8 mouse cellular contexts compared by ENCODE assay signal in the genomic region with DNA sequence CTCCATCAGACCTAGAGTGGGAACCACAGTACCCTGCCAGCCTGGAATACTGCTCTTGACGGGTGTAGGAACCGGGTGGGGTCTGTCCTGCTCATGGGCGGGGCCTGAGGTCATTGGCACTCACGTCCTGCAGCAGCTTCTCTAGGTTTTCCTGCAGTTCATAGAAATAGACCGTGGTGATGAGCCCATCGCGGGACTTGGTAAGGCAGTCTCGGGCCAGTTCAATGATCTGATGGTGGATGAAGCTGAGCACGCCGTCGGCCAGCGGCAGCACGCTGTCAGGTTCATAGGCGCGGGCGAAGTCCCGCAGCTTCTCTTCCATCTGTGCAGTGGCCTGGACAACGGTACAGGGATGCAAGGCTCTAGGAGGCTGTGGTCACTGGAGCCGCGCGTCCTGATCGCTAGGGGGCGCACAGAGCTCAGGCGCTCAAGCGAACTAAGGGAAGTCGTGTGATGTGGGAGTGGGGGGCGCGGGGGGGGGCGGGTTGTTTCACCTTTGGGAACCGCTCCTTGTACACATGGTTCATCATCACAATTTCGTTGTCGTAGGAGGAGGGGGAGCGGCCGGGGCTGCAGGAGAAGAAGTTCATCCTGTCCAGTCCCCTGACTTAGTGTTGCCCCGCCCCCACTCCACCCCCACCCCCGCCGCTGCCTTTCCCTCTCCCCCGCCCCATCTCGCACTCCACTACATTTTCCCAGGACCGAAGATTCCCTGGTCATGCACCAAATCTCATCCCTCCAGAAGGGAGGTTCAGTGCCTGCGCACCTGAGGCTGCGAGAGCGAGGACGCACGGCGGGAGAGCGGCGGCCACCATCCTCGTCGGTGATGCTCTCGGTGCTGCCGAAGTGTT. TPM values are rescaled to one million over a fixed set of nuclear protein-coding genes. Genes with fewer than 3 reads are reported as not detected.
DNase-seq lines count a peak whose midpoint lies in the region; ATAC-seq lines count a peak whose summit lies in the region.

No protein-coding gene starts in this region.

- no peaks in the 10 kb centered on the region for H3K9me3 ChIP-seq in embryonic facial prominence, embryonic 11.5 days (replicated peaks; ENCODE audit: control insufficient read depth, low read length)
- no peaks in the 10 kb centered on the region for H3K9me3 ChIP-seq in heart, embryonic 13.5 days
- no peaks in the 10 kb centered on the region for H3K9me3 ChIP-seq in kidney, embryonic 16.5 days (ENCODE audit: low read length)
- H3K9me3 ChIP-seq in neural tube, embryonic 14.5 days (ENCODE audit: control insufficient read depth, low read length): no peaks in the 10 kb centered on the region

- no peaks in the 10 kb centered on the region for H3K36me3 ChIP-seq in embryonic facial prominence, embryonic 11.5 days (replicated peaks; ENCODE audit: control insufficient read depth, insufficient read depth, low read depth, low read length)
- H3K36me3 ChIP-seq in heart, embryonic 13.5 days: no peaks in the 10 kb centered on the region
- H3K36me3 ChIP-seq in kidney, embryonic 16.5 days (ENCODE audit: insufficient read depth, low read length): no peaks in the 10 kb centered on the region
- H3K36me3 ChIP-seq in neural tube, embryonic 14.5 days (ENCODE audit: control insufficient read depth, insufficient read depth, low read length): peaks cover 39% of the 10 kb centered on the region

- H3K9ac ChIP-seq in embryonic facial prominence, embryonic 11.5 days (replicated peaks; ENCODE audit: low read length): peak overlapping the region; percentile 25; the same call in 1 of the 2 replicates
- peak overlapping the region; percentile 40; the same call in 1 of the 2 replicates for H3K9ac ChIP-seq in heart, embryonic 13.5 days
- no peak overlapping the region for H3K9ac ChIP-seq in kidney, embryonic 16.5 days (replicated peaks; ENCODE audit: low read length)
- no peak overlapping the region for H3K9ac ChIP-seq in neural tube, embryonic 14.5 days (replicated peaks; ENCODE audit: low read depth, low read length)

- no peaks in the 10 kb centered on the region for H3K4me1 ChIP-seq in embryonic facial prominence, embryonic 11.5 days (ENCODE audit: control insufficient read depth, insufficient read depth, low read length)
- H3K4me1 ChIP-seq in heart, embryonic 13.5 days: peaks cover 9% of the 10 kb centered on the region; the same call in 1 of the 2 replicates
- H3K4me1 ChIP-seq in kidney, embryonic 16.5 days (ENCODE audit: insufficient read depth, low read length): peaks cover 9% of the 10 kb centered on the region
- H3K4me1 ChIP-seq in neural tube, embryonic 14.5 days (ENCODE audit: control insufficient read depth, insufficient read depth, low read length): peaks cover 4% of the 10 kb centered on the region; the same call in 1 of the 2 replicates

- H3K27me3 ChIP-seq in embryonic facial prominence, embryonic 11.5 days (ENCODE audit: control insufficient read depth, insufficient read depth, low read length): peaks cover 13% of the 10 kb centered on the region
- H3K27me3 ChIP-seq in heart, embryonic 13.5 days (replicated peaks): peaks cover 89% of the 10 kb centered on the region
- peaks cover 30% of the 10 kb centered on the region for H3K27me3 ChIP-seq in kidney, embryonic 16.5 days (ENCODE audit: insufficient read depth, low read length)
- H3K27me3 ChIP-seq in neural tube, embryonic 14.5 days (ENCODE audit: control insufficient read depth, insufficient read depth, low read length): no peaks in the 10 kb centered on the region

- no peak overlapping the region for H3K27ac ChIP-seq in embryonic facial prominence, embryonic 11.5 days (replicated peaks; ENCODE audit: low read depth, low read length)
- H3K27ac ChIP-seq in heart, embryonic 13.5 days (replicated peaks): no peak overlapping the region
- no peak overlapping the region for H3K27ac ChIP-seq in kidney, embryonic 16.5 days (ENCODE audit: low read length)
- no peak overlapping the region for H3K27ac ChIP-seq in neural tube, embryonic 14.5 days (ENCODE audit: low read depth, low read length)

- WGBS in embryonic facial prominence, embryonic 11.5 days: 2% methylated on average over 52 of the region's 52 CpGs
- WGBS in heart, embryonic 13.5 days: 4% methylated on average over 51 of the region's 52 CpGs
- 3% methylated on average over 46 of the region's 52 CpGs for WGBS in kidney, embryonic 16.5 days
- 4% methylated on average over 45 of the region's 52 CpGs for WGBS in neural tube, embryonic 14.5 days

- peak overlapping the region; percentile 34 for H3K4me3 ChIP-seq in embryonic facial prominence, embryonic 11.5 days (ENCODE audit: low read depth, low read length)
- peak overlapping the region; percentile 42 for H3K4me3 ChIP-seq in heart, embryonic 13.5 days
- H3K4me3 ChIP-seq in kidney, embryonic 16.5 days (ENCODE audit: low read length): peak overlapping the region; percentile 42
- H3K4me3 ChIP-seq in neural tube, embryonic 14.5 days (ENCODE audit: low read depth, low read length): no peak overlapping the region

- peak; percentile 76 for ATAC-seq in embryonic facial prominence, embryonic 11.5 days (replicated peaks; ENCODE audit: insufficient number of reproducible peaks, low FRiP score, low TSS enrichment, low read depth)
- peak; percentile 60; the same call in 1 of the 2 replicates for ATAC-seq in heart, embryonic 13.5 days (ENCODE audit: extremely low read depth, insufficient number of reproducible peaks, low FRiP score, low TSS enrichment)
- peak; percentile 81 for ATAC-seq in kidney, embryonic 16.5 days (ENCODE audit: low FRiP score, low TSS enrichment)
- peak; percentile 84 for ATAC-seq in neural tube, embryonic 14.5 days (ENCODE audit: low read depth)
- no peak for ATAC-seq in activated CD4-positive, CD25-positive, alpha-beta regulatory T cell, adult 4 months

- DNase-seq in CD4-positive, CD25-positive, alpha-beta regulatory T cell, adult 2 months (ENCODE audit: low read depth, low spot score): peak; percentile 82
- peak; percentile 83 for DNase-seq in ZHBTc4 (ENCODE audit: low read depth, low spot score)
- DNase-seq in embryonic facial prominence, embryonic 11.5 days (ENCODE audit: low spot score): peak; percentile 88
- DNase-seq in lung, adult 18-20 months: peak; percentile 57 to 63

- peak overlapping the region; percentile 68 for H3K4me2 ChIP-seq in embryonic facial prominence, embryonic 11.5 days (ENCODE audit: low read depth, low read length)
- H3K4me2 ChIP-seq in heart, embryonic 13.5 days: peak overlapping the region; percentile 70
- peak overlapping the region; percentile 68 for H3K4me2 ChIP-seq in kidney, embryonic 16.5 days (replicated peaks; ENCODE audit: low read depth, low read length)
- peak overlapping the region; percentile 38 for H3K4me2 ChIP-seq in neural tube, embryonic 14.5 days (ENCODE audit: low read depth, low read length)

RNA-seq across cellular contexts. Expression of gene Mast1, which starts 8.5 kb away (rescaled TPM):
- polyA plus RNA-seq in embryonic facial prominence, embryonic 11.5 days (2014; fragmentation: Nextera tagmentation; extraction: Ambion mirVana): 2.8 and 3.9 TPM in 2 replicates
- polyA plus RNA-seq in heart, embryonic 13.5 days (2015; fragmentation: Nextera tagmentation; extraction: Ambion mirVana): 0.11 and 0.19 TPM in 2 replicates
- 0.34 and 0.54 TPM in 2 replicates for polyA plus RNA-seq in kidney, embryonic 16.5 days (2015; fragmentation: Nextera tagmentation; extraction: Ambion mirVana)
- polyA plus RNA-seq in neural tube, embryonic 14.5 days (2014; fragmentation: Nextera tagmentation; extraction: Ambion mirVana): 75.6 and 79.8 TPM in 2 replicates
- polyA plus RNA-seq in activated CD4-positive, CD25-positive, alpha-beta regulatory T cell, adult 4 months (2017; shearing (Covaris generic)): 1 to 10 TPM in 1 of 2 experiments, under 1 TPM in 1; 0.64 to 1.0 TPM

RNA-seq across cellular contexts. Expression of gene Rtbdn, which starts 18.1 kb away (rescaled TPM):
- polyA plus RNA-seq in embryonic facial prominence, embryonic 11.5 days (2014; fragmentation: Nextera tagmentation; extraction: Ambion mirVana): not detected in 2 replicates
- 0.17 and 0.32 TPM in 2 replicates for polyA plus RNA-seq in heart, embryonic 13.5 days (2015; fragmentation: Nextera tagmentation; extraction: Ambion mirVana)
- 0.19 and 0.30 TPM in 2 replicates for polyA plus RNA-seq in kidney, embryonic 16.5 days (2015; fragmentation: Nextera tagmentation; extraction: Ambion mirVana)
- polyA plus RNA-seq in neural tube, embryonic 14.5 days (2014; fragmentation: Nextera tagmentation; extraction: Ambion mirVana): 1.3 and 3.5 TPM in 2 replicates
- not detected for polyA plus RNA-seq in activated CD4-positive, CD25-positive, alpha-beta regulatory T cell, adult 4 months (2017; shearing (Covaris generic))

RNA-seq across cellular contexts. Expression of gene Dnase2a, which starts 20.3 kb away (rescaled TPM):
- polyA plus RNA-seq in embryonic facial prominence, embryonic 11.5 days (2014; fragmentation: Nextera tagmentation; extraction: Ambion mirVana): 5.5 and 7.2 TPM in 2 replicates
- polyA plus RNA-seq in heart, embryonic 13.5 days (2015; fragmentation: Nextera tagmentation; extraction: Ambion mirVana): 5.3 and 5.9 TPM in 2 replicates
- 10.2 and 10.6 TPM in 2 replicates for polyA plus RNA-seq in kidney, embryonic 16.5 days (2015; fragmentation: Nextera tagmentation; extraction: Ambion mirVana)
- polyA plus RNA-seq in neural tube, embryonic 14.5 days (2014; fragmentation: Nextera tagmentation; extraction: Ambion mirVana): 5.0 and 5.3 TPM in 2 replicates
- 10 to 100 TPM; 15.1 to 18.1 TPM for polyA plus RNA-seq in activated CD4-positive, CD25-positive, alpha-beta regulatory T cell, adult 4 months (2017; shearing (Covaris generic))

RNA-seq across cellular contexts. Expression of gene Klf1, which starts 27.0 kb away (rescaled TPM):
- 11.1 and 14.4 TPM in 2 replicates for polyA plus RNA-seq in embryonic facial prominence, embryonic 11.5 days (2014; fragmentation: Nextera tagmentation; extraction: Ambion mirVana)
- polyA plus RNA-seq in heart, embryonic 13.5 days (2015; fragmentation: Nextera tagmentation; extraction: Ambion mirVana): 4.9 and 15.6 TPM in 2 replicates
- polyA plus RNA-seq in kidney, embryonic 16.5 days (2015; fragmentation: Nextera tagmentation; extraction: Ambion mirVana): 2.4 and 2.8 TPM in 2 replicates
- 0.44 and 0.80 TPM in 2 replicates for polyA plus RNA-seq in neural tube, embryonic 14.5 days (2014; fragmentation: Nextera tagmentation; extraction: Ambion mirVana)
- 1 to 10 TPM in 1 of 2 experiments, not detected in 1; 1.1 TPM for polyA plus RNA-seq in activated CD4-positive, CD25-positive, alpha-beta regulatory T cell, adult 4 months (2017; shearing (Covaris generic))

RNA-seq across cellular contexts. Expression of gene Gcdh, which starts 35.0 kb away (rescaled TPM):
- 40.3 and 40.5 TPM in 2 replicates for polyA plus RNA-seq in embryonic facial prominence, embryonic 11.5 days (2014; fragmentation: Nextera tagmentation; extraction: Ambion mirVana)
- 31.0 and 37.5 TPM in 2 replicates for polyA plus RNA-seq in heart, embryonic 13.5 days (2015; fragmentation: Nextera tagmentation; extraction: Ambion mirVana)
- 61.2 and 70.4 TPM in 2 replicates for polyA plus RNA-seq in kidney, embryonic 16.5 days (2015; fragmentation: Nextera tagmentation; extraction: Ambion mirVana)
- polyA plus RNA-seq in neural tube, embryonic 14.5 days (2014; fragmentation: Nextera tagmentation; extraction: Ambion mirVana): 33.5 and 34.2 TPM in 2 replicates
- 10 to 100 TPM; 11.3 to 15.1 TPM for polyA plus RNA-seq in activated CD4-positive, CD25-positive, alpha-beta regulatory T cell, adult 4 months (2017; shearing (Covaris generic))

Comparison
In these comparisons a context has a peak if more than half of its experiments do, and no peak if none do; other contexts are left out.
1. H3K9ac ChIP-seq: peak in embryonic facial prominence, embryonic 11.5 days (single experiment) and heart, embryonic 13.5 days (single experiment); none in kidney, embryonic 16.5 days (single experiment) and neural tube, embryonic 14.5 days (single experiment).
2. RNA of gene Mast1, which starts 8.5 kb away (polyA plus RNA-seq): 75.6 to 79.8 TPM in neural tube, embryonic 14.5 days; 2.8 to 3.9 TPM in embryonic facial prominence, embryonic 11.5 days, 0.64 to 1.0 TPM in activated CD4-positive, CD25-positive, alpha-beta regulatory T cell, adult 4 months, 0.34 to 0.54 TPM in kidney, embryonic 16.5 days and 0.11 to 0.19 TPM in heart, embryonic 13.5 days; every median in the first group is over 10 times any median in the second.
3. Peak in every context shown above with its lines, with median percentiles within 50 percentile points of each other: DNase-seq and H3K4me2 ChIP-seq.